Mouse (Mus musculus) cerebellum, postnatal 36 days (tissue): ENCODE results near the gene Zfp462.

Experiments used
- DNase-seq, 2 experiments: peaks; one replicate each; pipeline ENCODE4 v3.0.0; 2021 to 2022; ENCODE audit warnings: mixed read lengths in 2 of 2

Gene Zfp462

DNA sequence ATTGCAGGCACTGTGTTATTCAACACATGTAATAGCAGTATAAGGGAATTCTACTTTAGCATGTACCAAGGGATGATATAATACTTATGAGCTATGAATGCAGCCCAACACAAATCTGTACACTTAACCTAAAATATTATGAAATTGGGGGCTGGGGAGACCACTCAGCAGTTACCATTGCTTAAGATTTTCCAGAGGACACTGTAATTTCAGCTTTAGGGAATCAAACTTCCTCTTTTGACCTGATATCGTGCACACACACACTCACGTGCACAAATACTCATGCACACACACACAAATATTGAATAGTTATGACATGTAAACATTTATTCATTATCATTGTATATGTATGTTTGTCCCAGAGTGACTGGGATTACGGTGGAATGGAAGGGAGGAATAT lies 179.3 kb downstream of the Zfp462 start:
- no peak for DNase-seq

DNA sequence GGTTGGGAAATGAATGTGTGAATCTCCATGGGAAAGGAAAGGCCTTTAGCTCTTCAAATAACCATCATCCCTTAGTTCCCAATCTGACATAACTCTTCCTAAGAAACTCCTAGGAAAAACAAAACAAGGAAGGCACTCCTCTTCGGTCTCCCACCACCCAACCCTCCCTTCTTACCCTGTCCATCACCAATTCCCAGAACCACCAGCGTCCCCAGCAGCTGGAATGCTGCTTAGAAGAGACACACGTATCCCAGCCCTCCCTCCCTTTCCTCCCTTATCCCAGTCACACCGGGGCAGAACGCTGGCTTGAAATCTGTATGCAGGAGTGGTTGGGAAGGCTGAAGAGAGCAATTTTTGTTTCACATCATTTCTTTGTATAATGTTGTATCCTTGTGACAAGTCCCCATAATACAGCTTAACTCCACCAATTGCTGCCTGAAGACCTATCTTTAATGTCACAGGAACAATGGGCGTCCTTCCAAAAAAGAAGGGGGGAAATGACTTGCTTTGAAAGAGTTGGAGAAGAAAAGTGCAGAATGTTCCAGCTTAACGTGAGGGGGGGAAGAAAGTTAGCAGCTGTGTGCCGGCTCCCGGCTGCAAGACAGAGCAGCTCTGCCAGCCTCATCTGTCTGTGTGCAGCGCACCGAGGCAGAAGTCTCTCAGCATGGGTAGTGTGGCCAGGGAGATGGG lies 180.3 kb downstream of the Zfp462 start:
- DNase-seq: no peak

DNA sequence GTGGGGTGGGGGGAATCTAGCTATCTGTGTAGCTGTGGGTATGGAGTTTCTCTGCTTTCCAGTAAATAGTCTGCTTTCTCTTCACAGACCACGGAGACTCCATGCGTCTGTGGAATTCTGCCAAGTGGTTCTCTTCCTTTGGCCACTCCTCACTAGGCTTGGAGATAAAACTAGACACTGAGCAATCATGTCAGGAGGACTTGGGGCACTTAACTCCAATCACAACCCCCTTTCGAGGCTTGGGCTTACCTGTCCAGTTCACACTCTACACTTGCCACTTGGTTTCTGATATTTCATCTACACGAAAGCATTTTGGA lies 180.8 kb downstream of the Zfp462 start:
- no peak for DNase-seq

DNA sequence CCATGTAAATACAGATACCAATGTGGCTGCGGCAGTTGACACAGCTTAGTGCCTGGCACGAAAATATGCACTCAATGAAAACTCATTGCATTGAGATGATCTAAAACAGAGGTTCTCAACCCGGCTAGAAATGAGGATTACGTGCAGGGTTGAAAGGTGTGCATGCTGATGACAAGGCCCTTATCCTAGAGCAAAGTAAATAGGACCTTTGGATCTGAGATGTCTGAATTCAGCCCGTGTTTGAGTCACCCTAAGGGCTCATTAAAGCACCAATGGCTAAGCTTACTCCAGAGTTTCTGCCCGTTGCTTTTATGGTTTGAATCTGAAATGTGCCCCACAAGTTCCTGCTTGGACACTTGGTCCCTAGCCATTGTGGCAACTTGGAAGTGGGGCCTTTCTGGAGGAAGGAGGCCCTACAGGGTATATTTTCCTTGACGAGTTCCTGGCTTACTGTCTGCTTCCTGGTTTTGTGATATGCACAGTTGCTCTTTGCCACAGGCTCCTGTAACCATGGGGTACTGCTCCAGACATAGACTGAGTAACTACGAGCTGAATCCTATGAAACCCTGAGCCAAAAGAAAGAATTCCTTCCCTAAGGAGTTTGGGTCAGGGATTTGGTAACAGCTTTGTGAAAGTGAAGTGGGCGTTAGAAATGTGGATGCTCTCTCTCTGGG lies 182.5 kb downstream of the Zfp462 start:
- DNase-seq: no peak

DNA sequence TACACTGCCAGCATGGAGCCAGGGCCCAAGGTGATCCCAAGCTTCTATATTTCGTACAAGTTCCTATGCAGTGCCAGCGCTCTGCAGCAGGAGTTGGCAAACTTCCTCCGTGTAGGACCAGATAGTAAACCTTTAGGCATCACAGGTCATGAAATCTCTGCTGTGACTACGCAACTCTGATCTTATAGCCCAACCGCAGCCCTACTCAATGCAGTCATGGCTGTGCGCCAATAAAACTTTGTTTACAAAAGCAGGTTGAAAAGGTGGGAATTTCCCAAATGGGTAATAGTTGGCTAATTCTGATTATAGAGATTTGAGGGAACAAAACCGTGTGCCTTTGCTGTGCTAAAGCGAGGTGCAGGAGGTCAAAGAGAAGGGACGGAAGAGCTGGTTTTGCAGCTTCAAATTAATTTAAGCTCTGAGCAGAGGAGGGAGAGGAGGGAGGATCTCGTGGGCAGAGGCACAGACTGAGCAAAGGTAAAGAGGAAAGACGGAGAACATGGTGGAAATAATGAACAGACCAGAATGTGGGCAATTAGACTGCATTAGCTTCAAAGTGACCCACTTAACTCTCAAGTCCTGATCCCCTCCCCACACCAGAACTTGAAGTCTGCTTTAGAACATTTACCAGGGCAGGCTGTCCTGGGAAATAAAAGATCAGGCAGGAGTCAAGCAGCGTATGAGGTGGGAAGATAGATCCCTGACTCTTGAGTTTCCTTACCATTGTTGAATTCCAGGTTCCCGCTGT lies 183.4 kb downstream of the Zfp462 start:
- no peak for DNase-seq
